Mouse (Mus musculus): ENCODE data around the gene Lrp10. TPM values are rescaled to one million over a fixed set of nuclear protein-coding genes. Genes with fewer than 3 reads are reported as not detected.

The Lrp10 gene
- 20.9 and 25.3 TPM in 2 replicates for polyA plus RNA-seq (2015; fragmentation: Nextera tagmentation; extraction: Ambion mirVana)

DNA sequence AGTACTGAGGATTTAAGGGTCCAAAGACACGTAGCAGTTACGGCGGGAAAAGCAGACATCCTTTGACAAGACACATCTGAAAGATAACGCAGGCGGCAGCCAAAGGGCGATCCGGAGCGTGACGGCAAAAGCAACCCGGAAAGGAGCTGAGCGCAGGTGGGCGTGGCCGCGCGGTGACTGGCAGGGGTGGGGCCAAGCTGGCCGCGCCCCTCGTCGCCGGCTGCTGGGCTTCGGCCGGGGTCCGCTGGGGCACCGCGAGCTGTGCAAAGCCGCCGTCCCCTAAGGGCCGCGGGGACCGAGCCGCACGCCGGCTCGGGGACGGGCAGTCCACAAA is at the start of gene Lrp10:
Lrp10 (plus strand) TSS at position 179 of the 334 bp plus-strand sequence.
- Histone ChIP-seq H3K36me3 (replicated peaks; ENCODE audit: insufficient read depth, low read length) (peaks cover 30% of the 10 kb centered on the region), H3K27ac (ENCODE audit: low read depth) (peak within 1 kb of the TSS; percentile 97), H3K4me1 (ENCODE audit: insufficient read depth) (peaks cover 20% of the 10 kb centered on the region), H3K9me3 (ENCODE audit: low read length) (no peaks in the 10 kb centered on the region), H3K9ac (replicated peaks) (peak within 1 kb of the TSS; percentile 96), H3K4me3 (ENCODE audit: low read depth, low read length) (peak within 1 kb of the TSS; percentile 96), H3K27me3 (ENCODE audit: insufficient read depth, low read length) (no peaks in the 10 kb centered on the region), H3K4me2 (ENCODE audit: low read depth, low read length) (peak within 1 kb of the TSS; percentile 94)
- ATAC-seq (peak; percentile 89), DNase-seq (peak; percentile 94)
- TF ChIP-seq CTCF (IDR thresholded peaks at IDR 0.05; ENCODE audit: low read depth) (no peak), EP300 (IDR thresholded peaks at IDR 0.05; ENCODE audit: low read depth) (no peak)
- WGBS (ENCODE audit: insufficient replicate concordance): under 1% methylated on average over 30 of the region's 35 CpGs

GRCm38 (mm10) chr14:54415241-54416020 is 48.5 kb upstream of the Lrp10 start:
- DNase-seq (no peak), ATAC-seq (no peak)
- Histone ChIP-seq H3K27me3 (ENCODE audit: insufficient read depth, low read length) (no peaks in the 10 kb centered on the region), H3K27ac (ENCODE audit: low read depth) (no peak overlapping the region), H3K4me2 (ENCODE audit: low read depth, low read length) (no peak overlapping the region), H3K4me1 (ENCODE audit: insufficient read depth) (peaks cover 32% of the 10 kb centered on the region), H3K9ac (replicated peaks) (no peak overlapping the region), H3K36me3 (replicated peaks; ENCODE audit: insufficient read depth, low read length) (no peaks in the 10 kb centered on the region), H3K9me3 (ENCODE audit: low read length) (no peaks in the 10 kb centered on the region), H3K4me3 (ENCODE audit: low read depth, low read length) (no peak overlapping the region)
- 40% methylated on average over 13 of the region's 13 CpGs for WGBS (ENCODE audit: insufficient replicate concordance)
- TF ChIP-seq CTCF (IDR thresholded peaks at IDR 0.05; ENCODE audit: low read depth) (no peak), EP300 (IDR thresholded peaks at IDR 0.05; ENCODE audit: low read depth) (no peak)

DNA sequence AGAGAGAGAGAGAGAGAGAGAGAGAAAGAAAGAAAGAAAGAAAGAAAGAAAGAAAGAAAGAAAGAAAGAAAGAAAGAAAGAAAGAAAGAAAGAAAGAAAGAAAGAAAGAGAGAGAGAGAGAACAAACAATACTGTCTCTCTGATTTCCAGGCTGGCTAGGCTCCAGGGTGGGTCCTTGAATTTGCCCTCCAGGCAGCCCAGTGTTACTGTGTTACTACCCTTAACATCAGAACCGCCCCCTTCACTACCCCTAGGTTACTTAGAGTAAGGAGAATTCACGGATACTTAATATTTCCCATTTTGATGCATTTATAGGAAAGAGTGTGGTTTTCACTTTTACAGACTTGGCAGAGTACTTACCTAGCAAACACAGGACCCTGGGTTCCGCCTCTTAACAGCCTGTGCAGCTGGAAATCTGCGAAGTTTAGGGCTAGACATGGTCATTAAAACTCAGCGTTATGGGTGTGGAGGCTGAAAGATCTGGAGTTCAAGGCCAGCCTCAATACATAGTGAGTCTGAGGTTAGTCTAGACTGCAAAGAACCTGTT is 47.6 kb upstream of the Lrp10 start:
- ATAC-seq (no peak), DNase-seq (no peak)
- H3K36me3 ChIP-seq (replicated peaks; ENCODE audit: insufficient read depth, low read length): no peaks in the 10 kb centered on the region
- no peak overlapping the region for H3K4me3 ChIP-seq (ENCODE audit: low read depth, low read length)
- H3K9me3 ChIP-seq (ENCODE audit: low read length): no peaks in the 10 kb centered on the region
- TF ChIP-seq EP300 (IDR thresholded peaks at IDR 0.05; ENCODE audit: low read depth): no peak
- TF ChIP-seq CTCF (IDR thresholded peaks at IDR 0.05; ENCODE audit: low read depth): no peak
- peaks cover 25% of the 10 kb centered on the region for H3K4me1 ChIP-seq (ENCODE audit: insufficient read depth)
- 60% methylated on average over 5 of the region's 5 CpGs for WGBS (ENCODE audit: insufficient replicate concordance)
- no peak overlapping the region for H3K9ac ChIP-seq (replicated peaks)
- H3K27ac ChIP-seq (ENCODE audit: low read depth): no peak overlapping the region
- H3K27me3 ChIP-seq (ENCODE audit: insufficient read depth, low read length): no peaks in the 10 kb centered on the region
- no peak overlapping the region for H3K4me2 ChIP-seq (ENCODE audit: low read depth, low read length)

DNA sequence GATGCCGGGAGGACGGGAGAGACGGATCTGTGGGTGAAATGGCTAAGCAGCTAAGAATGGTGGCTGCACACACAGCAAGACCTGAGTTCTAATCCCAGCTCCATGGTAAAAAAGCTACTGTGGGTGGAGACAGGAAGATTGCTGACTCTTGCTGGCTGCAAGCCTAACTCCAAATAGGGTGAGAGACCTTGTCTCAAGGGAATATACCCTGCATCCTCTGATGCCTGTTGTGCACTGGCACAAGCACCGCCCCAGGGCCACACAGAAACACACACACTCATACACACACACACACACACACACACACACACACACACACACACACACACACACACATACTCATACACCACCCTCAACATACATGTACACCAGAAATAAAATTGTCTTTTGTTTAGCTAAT is 47.1 kb upstream of the Lrp10 start:
- no peak for DNase-seq
- Histone ChIP-seq H3K9ac (replicated peaks) (no peak overlapping the region; the same call in 1 of the 2 replicates), H3K36me3 (replicated peaks; ENCODE audit: insufficient read depth, low read length) (no peaks in the 10 kb centered on the region), H3K9me3 (ENCODE audit: low read length) (no peaks in the 10 kb centered on the region), H3K4me1 (ENCODE audit: insufficient read depth) (peaks cover 25% of the 10 kb centered on the region), H3K27me3 (ENCODE audit: insufficient read depth, low read length) (no peaks in the 10 kb centered on the region), H3K4me3 (ENCODE audit: low read depth, low read length) (peak overlapping the region; percentile 20), H3K4me2 (ENCODE audit: low read depth, low read length) (peak overlapping the region; percentile 76), H3K27ac (ENCODE audit: low read depth) (no peak overlapping the region)
- TF ChIP-seq EP300 (IDR thresholded peaks at IDR 0.05; ENCODE audit: low read depth) (no peak), CTCF (IDR thresholded peaks at IDR 0.05; ENCODE audit: low read depth) (no peak)
- 75% methylated on average over 4 of the region's 4 CpGs for WGBS (ENCODE audit: insufficient replicate concordance)
- ATAC-seq: no peak

- DNase-seq: peak; percentile 73
- H3K4me1 ChIP-seq (ENCODE audit: insufficient read depth): peaks cover 25% of the 10 kb centered on the region
- peak; percentile 73 for ATAC-seq
- H3K36me3 ChIP-seq (replicated peaks; ENCODE audit: insufficient read depth, low read length): no peaks in the 10 kb centered on the region
- peak within 1 kb of the TSS; percentile 45 for H3K9ac ChIP-seq (replicated peaks)
- peak within 1 kb of the TSS; percentile 76 for H3K4me2 ChIP-seq (ENCODE audit: low read depth, low read length)
- TF ChIP-seq CTCF (IDR thresholded peaks at IDR 0.05; ENCODE audit: low read depth) (peak; percentile 71), EP300 (IDR thresholded peaks at IDR 0.05; ENCODE audit: low read depth) (no peak)
- WGBS (ENCODE audit: insufficient replicate concordance): 11% methylated on average over 19 of the region's 19 CpGs
- H3K4me3 ChIP-seq (ENCODE audit: low read depth, low read length): peak within 1 kb of the TSS; percentile 20
- no peaks in the 10 kb centered on the region for H3K9me3 ChIP-seq (ENCODE audit: low read length)
- peak within 1 kb of the TSS; percentile 53 for H3K27ac ChIP-seq (ENCODE audit: low read depth)
- no peaks in the 10 kb centered on the region for H3K27me3 ChIP-seq (ENCODE audit: insufficient read depth, low read length)
Measured at GRCm38 (mm10) chr14:54417623-54418081, 46.3 kb upstream of the Lrp10 start, which contains the start of gene Slc7a7. Slc7a7 (minus strand) TSS chr14:54417780.

DNA sequence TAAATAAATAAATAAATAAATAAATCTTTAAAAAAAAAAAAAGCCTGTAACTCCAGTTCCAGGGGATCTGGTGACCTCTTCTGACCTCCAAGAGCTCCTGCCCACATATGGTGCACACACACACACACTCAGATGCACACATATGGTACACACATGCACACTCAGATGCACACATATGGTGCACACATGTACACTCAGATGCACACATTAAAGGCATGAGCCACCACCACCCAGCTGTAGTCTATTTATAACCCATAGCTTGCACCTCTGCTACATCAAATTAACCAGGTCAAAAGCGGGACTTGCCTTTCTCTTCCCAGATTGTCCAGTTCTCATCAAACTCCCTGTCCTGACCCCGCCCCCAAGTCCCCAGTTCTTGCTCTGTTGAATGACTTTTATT is 42.9 kb upstream of the Lrp10 start:
- DNase-seq: no peak
- Histone ChIP-seq H3K27me3 (ENCODE audit: insufficient read depth, low read length) (no peaks in the 10 kb centered on the region), H3K36me3 (replicated peaks; ENCODE audit: insufficient read depth, low read length) (no peaks in the 10 kb centered on the region), H3K4me1 (ENCODE audit: insufficient read depth) (peaks cover 33% of the 10 kb centered on the region), H3K4me3 (ENCODE audit: low read depth, low read length) (no peak overlapping the region), H3K9ac (replicated peaks) (no peak overlapping the region), H3K4me2 (ENCODE audit: low read depth, low read length) (no peak overlapping the region), H3K9me3 (ENCODE audit: low read length) (no peaks in the 10 kb centered on the region), H3K27ac (ENCODE audit: low read depth) (no peak overlapping the region)
- no peak for ATAC-seq
- 77% methylated on average over 2 of the region's 2 CpGs for WGBS (ENCODE audit: insufficient replicate concordance)
- TF ChIP-seq CTCF (IDR thresholded peaks at IDR 0.05; ENCODE audit: low read depth): no peak
- no peak for TF ChIP-seq EP300 (IDR thresholded peaks at IDR 0.05; ENCODE audit: low read depth)

Measured in liver, postnatal 0 days (tissue).